Mouse (Mus musculus) liver, embryonic 11.5 days (tissue): ENCODE data around the gene Rhbdl3. TPM values are rescaled to one million over a fixed set of nuclear protein-coding genes. Genes with fewer than 3 reads are reported as not detected.

Experiments used
- polyA plus RNA-seq: library from polyadenylated mRNA; unstranded; fragments of >200 nt; fragmentation: Nextera tagmentation; extraction: Ambion mirVana; gene quantifications from 2 replicates; pipeline ENCODE4 v1.2.1, GENCODE M21; 2014

Rhbdl3 gene
- polyA plus RNA-seq, 1 experiment from 2014 or later = 0.60 TPM

Other genes with a start within 250 kb of the Rhbdl3 start
- gene Crlf3, start 219.9 kb upstream of the Rhbdl3 start, polyA plus RNA-seq = 99.7 and 116 TPM in 2 replicates
- gene Atad5, start 211.5 kb upstream of the Rhbdl3 start, polyA plus RNA-seq = 19.4 and 23.6 TPM in 2 replicates
- gene Tefm, start 158.7 kb upstream of the Rhbdl3 start, polyA plus RNA-seq = 31.9 and 35.2 TPM in 2 replicates
- gene Adap2, start 146.8 kb upstream of the Rhbdl3 start, polyA plus RNA-seq = 2.6 and 2.7 TPM in 2 replicates
- 5.7 and 5.9 TPM in 2 replicates for gene Rnf135, start 117.1 kb upstream of the Rhbdl3 start, polyA plus RNA-seq
- 49.4 and 54.7 TPM in 2 replicates for gene Rhot1, start 91.9 kb upstream of the Rhbdl3 start, polyA plus RNA-seq
- gene 5730455P16Rik, start 77.1 kb downstream of the Rhbdl3 start, polyA plus RNA-seq = 15.9 and 16.1 TPM in 2 replicates
- gene Zfp207, start 82.4 kb downstream of the Rhbdl3 start, polyA plus RNA-seq = 244 and 245 TPM in 2 replicates
- 256 and 289 TPM in 2 replicates for gene Psmd11, start 127.7 kb downstream of the Rhbdl3 start, polyA plus RNA-seq
- 0.68 and 0.77 TPM in 2 replicates for gene Cdk5r1, start 176.1 kb downstream of the Rhbdl3 start, polyA plus RNA-seq